Mouse (Mus musculus): ENCODE data around the gene Ptgfr.

DNA sequence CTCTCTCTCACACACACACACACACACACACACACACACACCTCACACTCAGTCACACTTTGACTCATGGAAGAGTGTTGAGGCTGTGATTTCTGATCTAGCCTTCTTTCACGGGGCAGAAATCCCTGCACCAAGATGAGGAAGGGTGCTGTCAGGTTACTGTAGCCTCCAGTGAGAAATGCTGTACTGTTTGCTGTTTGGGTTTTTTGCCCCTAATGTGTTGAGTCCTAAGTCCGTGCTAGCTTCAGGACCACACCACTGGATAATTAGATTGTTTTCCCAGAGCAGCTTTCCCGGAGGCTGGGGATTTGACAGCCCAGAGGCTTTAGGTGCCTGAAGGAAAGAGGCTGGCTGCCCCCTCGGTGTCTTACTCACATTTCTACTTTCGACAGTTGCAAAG is 979 bp downstream of the Ptgfr start:
- TF ChIP-seq POLR2A (IDR thresholded peaks at IDR 0.05; ENCODE audit: low read depth, low read length): no peak
- no peak for TF ChIP-seq CTCF (IDR thresholded peaks at IDR 0.05; ENCODE audit: extremely low read depth, insufficient read depth, insufficient read length, insufficient replicate concordance)
